Mouse (Mus musculus): ENCODE measurements around the gene Fndc3a.

Fndc3a gene

GRCm38 (mm10) chr14:72709710-72710340, at the start of gene Fndc3a:
Gene Fndc3a, minus strand, starts transcription at chr14:72710003.
- peak; percentile 70 to 80 for DNase-seq

GRCm38 (mm10) chr14:72752893-72753292, 43.1 kb upstream of the Fndc3a start:
- DNase-seq = no peak

GRCm38 (mm10) chr14:72750426-72751182, 40.8 kb upstream of the Fndc3a start:
- DNase-seq = no peak

- DNase-seq = no peak
These were observed 38.5 kb upstream of the Fndc3a start for GRCm38 (mm10) chr14:72748331-72748730.

- no peak for DNase-seq
These were observed 31.9 kb upstream of the Fndc3a start for GRCm38 (mm10) chr14:72741667-72742066.

GRCm38 (mm10) chr14:72740336-72740735, 30.5 kb upstream of the Fndc3a start:
- no peak for DNase-seq

- no peak for DNase-seq
These were observed 29.8 kb upstream of the Fndc3a start for GRCm38 (mm10) chr14:72739484-72740208.

GRCm38 (mm10) chr14:72738776-72739175, 29.0 kb upstream of the Fndc3a start:
- DNase-seq = no peak

- DNase-seq = no peak
These were observed 28.4 kb upstream of the Fndc3a start for GRCm38 (mm10) chr14:72738217-72738616.

GRCm38 (mm10) chr14:72725865-72726264, 16.1 kb upstream of the Fndc3a start:
- no peak for DNase-seq

GRCm38 (mm10) chr14:72722274-72723053, 12.7 kb upstream of the Fndc3a start:
- DNase-seq = no peak

GRCm38 (mm10) chr14:72716175-72716574, 6.4 kb upstream of the Fndc3a start:
- no peak for DNase-seq

GRCm38 (mm10) chr14:72711130-72711529, 1.3 kb upstream of the Fndc3a start:
- DNase-seq = no peak

GRCm38 (mm10) chr14:72710341-72711027, 681 bp upstream of the Fndc3a start:
- DNase-seq = peak in 1 of 2 experiments; percentile 12

- peak in 1 of 2 experiments; percentile 40 for DNase-seq
These were observed 603 bp downstream of the Fndc3a start for GRCm38 (mm10) chr14:72709091-72709709.

- DNase-seq = peak; percentile 32 to 38
These were observed 1.2 kb downstream of the Fndc3a start for GRCm38 (mm10) chr14:72708581-72708991.

GRCm38 (mm10) chr14:72700056-72700455, 9.7 kb downstream of the Fndc3a start:
- no peak for DNase-seq

GRCm38 (mm10) chr14:72691406-72691805, 18.4 kb downstream of the Fndc3a start:
- no peak for DNase-seq

- no peak for DNase-seq
These were observed 20.3 kb downstream of the Fndc3a start for GRCm38 (mm10) chr14:72689525-72689924.

GRCm38 (mm10) chr14:72684857-72685370, 24.9 kb downstream of the Fndc3a start:
- no peak for DNase-seq

GRCm38 (mm10) chr14:72677247-72677646, 32.6 kb downstream of the Fndc3a start:
- DNase-seq = no peak

Measured in cerebellum, adult 18-20 months (tissue).